Mouse (Mus musculus) gastrocnemius, postnatal 25 days (tissue): Measurements from ENCODE around the gene Snapin. TPM values are rescaled to one million over a fixed set of nuclear protein-coding genes. Genes with fewer than 3 reads are reported as not detected.

Source experiments
- DNase-seq: peaks from one replicate; pipeline ENCODE4 v3.0.0; 2022
- total RNA-seq, 2 experiments: library from RNA; stranded (reverse); gene quantifications; 1 replicate in 1 of 2; 2 replicates in 1 of 2; pipeline ENCODE4 v1.2.3; 2021

Snapin gene
- total RNA-seq, 2 experiments from 2014 or later: 57.4 to 60.0 TPM

GRCm38 (mm10) chr3:90506362-90506761 is 15.5 kb upstream of the Snapin start:
- no peak for DNase-seq

DNA sequence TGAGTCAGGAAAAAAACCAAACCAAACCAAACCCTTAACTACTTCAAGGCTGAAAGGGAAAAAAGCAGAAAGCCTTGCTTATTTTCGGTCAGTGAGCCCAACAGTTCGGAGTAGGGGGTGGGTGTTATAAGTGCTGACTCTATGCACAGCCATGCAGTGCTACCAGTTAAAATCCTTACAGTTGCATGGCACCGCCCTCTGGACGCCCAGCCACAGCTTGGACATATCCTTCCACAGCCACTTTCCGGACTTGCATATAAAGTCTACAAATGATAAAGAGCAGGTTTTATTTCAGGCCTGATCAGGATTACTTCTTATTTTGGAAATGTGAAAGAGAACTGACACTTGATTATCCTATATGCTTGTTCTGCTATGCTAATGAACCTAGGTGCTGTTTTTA is 14.4 kb upstream of the Snapin start:
- DNase-seq: no peak

GRCm38 (mm10) chr3:90503444-90503843 is 12.6 kb upstream of the Snapin start:
- DNase-seq: no peak

- no peak for DNase-seq
Observed at GRCm38 (mm10) chr3:90497597-90497996, 6.8 kb upstream of the Snapin start.

DNA sequence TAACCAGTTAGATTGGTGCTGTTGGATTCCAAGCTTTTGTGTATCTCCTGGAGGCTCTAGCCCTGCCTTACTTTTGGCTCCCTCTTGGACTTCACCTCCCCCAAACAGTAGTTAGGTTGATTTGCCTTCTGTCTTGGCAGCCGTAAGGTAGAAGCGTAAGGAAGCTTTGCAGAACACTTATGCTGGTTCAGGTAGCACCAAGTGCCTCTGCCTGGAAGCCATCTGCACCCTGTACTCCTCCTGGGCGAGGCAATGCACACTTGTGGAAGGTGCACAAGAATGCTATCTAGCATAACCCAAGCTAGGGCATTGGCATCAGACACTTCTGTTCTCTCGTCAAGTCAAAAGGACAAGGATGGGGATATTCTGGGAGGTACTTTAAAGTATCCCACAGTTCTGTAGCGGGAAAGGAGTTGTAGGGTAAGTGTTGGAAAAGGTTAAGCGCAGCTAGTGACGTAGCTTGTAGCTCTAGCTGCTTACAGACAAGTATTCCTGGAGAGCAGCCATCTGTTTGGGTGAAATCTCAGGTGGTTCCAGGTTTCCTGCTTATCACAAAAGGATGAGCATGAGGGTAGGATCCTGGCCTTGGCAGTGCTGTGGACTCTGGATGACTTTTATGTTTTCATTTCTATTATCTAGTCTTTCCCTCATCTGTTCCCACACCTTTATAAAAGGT is 5.2 kb upstream of the Snapin start:
- no peak for DNase-seq

DNA sequence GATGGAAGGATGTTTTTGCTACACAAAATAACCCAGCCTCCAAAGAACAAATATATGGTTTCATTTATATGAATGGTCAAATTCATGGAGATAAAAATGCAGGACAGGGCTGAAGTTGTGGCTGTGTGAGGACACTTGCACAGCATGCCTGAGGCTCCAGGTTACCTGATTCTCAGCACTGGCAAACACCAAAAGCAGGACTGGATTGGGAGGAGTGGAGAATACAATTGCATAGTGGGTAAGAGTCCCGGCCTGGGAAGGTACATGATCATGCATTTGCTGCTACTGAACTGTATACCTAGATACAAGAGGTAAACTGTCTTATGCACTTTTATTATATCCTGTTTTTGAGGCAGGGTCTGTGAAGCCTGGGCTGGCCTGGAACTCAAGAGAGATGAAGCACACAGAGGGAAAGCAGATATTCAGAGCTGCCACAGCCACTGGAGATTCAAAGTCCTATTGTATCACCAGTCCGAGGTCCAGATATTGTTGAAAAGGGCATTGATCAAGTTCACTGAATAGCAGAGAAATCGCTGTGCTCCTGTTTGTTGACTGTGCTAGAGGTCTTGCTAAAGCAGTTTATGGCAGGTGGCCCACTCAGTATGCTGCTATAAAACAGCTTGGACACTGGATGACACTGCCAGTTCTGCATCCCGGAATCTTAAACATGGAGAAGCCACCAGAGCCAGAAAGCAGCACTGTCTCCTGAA is 3.2 kb upstream of the Snapin start:
- DNase-seq: no peak

DNA sequence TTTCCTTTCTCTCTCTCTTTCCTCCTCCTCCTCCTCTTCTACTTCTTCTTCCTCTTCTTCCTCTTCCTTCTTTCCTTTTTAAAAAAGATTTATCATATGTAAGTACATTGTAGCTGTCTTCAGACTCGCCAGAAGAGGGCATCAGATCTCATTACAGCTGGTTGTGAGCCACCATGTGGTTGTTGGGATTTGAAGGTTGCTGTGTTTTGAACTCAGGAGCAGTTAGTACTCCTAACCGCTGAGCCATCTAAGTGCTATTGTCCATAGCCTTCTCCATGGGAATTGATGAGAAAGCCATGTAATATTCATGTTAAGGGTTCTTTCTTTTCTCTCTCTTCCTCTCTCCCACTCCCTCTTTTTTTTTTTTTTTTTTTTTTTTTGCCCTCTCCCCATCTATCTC is 517 bp upstream of the Snapin start:
- DNase-seq: no peak

DNA sequence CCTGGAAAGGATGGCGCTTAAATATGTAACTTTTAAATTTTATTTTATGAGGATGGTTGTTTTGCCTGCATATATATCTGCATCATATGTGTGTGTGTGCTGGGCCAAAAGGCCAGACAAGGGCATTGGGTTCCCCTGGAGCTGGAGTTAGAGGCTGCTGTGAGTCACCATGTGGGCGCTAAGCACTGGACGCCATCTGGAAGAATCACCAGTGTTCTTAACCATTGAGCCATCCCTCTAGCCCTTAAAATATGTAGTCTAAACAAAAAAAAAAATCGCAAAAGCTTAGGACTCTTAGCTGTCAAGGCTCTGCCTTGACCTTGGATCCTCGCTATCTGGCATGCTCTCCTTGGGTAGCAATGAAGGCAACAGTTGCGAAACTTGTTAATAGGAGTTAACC is 2.3 kb downstream of the Snapin start:
- DNase-seq: no peak

DNA sequence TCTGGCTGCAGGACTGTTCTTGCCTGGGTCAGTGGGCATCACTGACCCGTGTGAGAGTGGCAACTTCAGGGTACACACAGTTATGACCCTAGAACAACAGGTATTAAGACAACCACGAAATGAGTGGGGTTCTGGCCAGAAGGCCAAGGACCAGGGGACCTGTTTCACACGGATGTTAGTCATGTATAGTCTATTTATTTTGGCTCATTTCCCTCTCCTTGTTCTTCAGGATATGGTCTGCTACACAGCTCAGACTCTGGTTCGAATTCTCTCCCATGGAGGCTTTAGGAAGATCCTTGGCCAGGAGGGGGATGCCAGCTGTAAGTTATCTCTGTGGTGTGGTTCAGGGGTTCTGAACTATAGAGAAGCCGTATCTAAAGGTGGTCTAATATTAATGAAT is 3.8 kb downstream of the Snapin start:
- no peak for DNase-seq

DNA sequence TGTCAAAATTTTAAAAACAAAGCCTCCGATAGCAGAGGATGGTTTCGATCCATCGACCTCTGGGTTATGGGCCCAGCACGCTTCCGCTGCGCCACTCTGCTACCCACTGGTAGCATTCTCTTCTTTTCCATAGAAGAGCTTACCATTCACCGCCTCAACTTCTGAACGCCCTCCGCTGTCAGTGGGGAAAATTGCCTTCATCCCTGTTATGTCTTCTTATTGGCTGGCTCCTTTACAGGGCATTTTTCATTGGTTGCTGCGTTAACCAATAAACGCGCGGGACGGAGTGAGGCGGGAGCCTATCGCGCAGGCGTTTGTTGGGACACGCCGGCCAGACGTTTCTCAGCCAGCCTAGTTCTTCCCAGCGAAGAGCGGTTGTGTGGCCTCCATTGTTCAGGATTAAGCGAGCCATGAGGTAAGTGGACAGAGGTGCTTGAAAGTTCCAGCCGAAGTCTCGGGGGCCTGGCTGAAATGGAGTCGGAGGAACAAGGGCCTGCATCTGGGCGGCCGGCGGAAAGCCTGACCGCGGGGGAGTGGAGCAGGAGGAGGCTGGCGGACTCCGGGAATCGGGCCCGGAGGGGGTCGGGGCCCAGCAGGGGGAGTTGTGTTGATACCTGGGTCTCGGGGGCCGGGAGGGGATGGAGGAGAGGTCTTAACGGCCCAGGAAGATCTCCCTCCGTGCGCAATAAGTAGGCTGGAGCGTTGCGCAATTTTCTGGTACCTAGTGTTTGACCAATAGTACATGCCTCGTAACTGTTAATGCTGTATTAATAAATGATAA is 14.8 kb downstream of the Snapin start, which contains the start of gene Ilf2:
TSS of gene Ilf2 (plus strand) at position 296 of the 781 bp plus-strand sequence.
- DNase-seq: peak; percentile 96

DNA sequence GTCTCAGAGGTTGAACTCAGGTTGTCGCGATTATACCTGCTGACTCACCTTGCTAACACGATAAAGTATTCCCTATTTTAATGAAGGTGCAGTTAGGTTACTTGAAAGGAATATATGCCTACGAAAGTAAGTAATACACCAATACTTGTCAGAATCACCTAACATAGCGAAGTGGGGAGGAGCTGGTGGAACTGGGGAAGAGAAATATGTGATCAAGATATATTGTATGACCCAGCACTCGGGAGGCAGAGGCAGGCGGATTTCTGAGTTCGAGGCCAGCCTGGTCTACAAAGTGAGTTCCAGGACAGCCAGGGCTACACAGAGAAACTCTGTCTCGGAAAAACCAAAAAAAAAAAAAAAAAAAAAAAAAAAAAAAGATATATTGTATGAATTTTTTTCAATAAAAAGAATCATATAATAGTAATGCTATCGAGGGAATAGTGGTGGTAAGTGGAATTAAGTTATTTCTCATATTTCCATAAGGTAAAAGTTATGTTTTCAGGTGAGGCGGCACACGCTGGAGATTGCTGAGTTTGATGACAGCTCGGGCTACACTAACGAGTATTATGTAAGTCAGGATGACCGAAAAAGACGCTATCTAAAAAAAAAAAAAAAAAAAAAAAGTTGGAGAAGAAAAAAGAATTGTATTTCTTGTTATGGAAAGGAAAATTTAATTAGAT is 15.5 kb downstream of the Snapin start:
- DNase-seq: no peak

- DNase-seq: peak; percentile 27
Observed at GRCm38 (mm10) chr3:90472213-90472612, 18.6 kb downstream of the Snapin start.

DNA sequence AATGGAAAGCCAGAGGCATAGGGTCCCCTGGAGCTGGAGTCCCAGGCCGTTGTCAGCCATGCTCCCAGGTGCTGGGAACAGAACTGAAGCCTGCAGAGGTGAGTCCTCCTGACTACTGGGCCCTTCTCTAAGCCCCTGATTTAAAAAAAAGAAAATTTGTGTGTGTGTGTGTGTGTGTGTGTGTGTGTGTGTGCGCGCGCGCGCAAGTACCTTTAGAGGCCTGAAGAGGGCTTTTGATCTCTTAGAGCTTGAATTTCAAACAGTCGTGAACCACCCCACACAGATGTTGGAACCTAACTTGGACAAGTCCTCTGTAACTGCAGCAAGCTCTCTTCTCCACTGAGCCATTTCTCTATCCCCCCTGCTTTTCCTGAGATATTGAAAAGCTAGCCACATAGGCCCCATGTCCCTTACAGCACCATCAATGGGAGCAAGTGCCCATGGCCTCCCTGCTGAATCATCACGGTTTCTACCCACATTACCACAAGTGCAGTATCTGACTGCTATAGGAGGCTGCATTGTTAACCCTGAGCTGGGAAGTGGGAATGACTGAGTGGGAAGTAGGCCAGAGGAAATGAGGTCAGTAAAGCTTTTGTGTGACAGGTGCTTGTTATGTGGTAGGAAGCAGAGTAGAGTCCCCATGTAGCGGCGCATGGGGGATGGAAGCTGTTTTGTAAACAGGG is 23.1 kb downstream of the Snapin start:
- DNase-seq: no peak

GRCm38 (mm10) chr3:90466311-90466766 is 24.5 kb downstream of the Snapin start:
- DNase-seq: peak; percentile 43

DNA sequence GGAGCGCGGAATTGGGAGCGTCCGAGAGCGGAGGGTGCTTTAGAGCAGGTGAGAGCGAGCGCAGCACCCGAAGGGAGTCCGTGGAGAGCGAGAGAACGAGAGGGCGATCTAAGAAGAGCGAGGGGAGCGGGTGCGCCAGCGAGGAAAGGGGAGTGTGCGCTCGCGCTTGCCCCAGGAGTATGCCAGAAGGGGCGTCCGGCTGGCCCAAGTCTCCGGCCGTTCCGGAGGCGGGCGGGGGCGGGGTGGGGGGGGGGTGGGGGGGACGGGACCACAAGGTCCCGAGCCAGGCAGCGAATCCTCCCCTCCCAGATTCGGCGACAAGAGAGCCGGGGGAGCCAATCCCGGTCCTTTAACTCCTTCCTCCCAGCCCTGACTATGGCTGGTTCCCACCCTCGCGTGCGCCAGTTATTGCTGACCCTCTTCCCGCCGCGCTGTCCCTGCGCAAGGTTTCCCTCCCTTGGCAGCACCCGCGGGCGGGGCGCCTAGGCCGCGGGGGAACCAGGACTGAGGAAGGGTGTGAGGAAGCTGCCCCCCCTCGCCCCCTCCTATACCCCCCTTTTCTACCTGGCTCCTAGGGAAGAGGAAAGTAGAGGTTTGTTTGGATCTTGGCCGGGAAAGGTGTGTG is 25.0 kb downstream of the Snapin start, which contains the start of gene Npr1:
TSS of gene Npr1 (minus strand) at position 181 of the 625 bp plus-strand sequence.
- peak; percentile 70 for DNase-seq

DNA sequence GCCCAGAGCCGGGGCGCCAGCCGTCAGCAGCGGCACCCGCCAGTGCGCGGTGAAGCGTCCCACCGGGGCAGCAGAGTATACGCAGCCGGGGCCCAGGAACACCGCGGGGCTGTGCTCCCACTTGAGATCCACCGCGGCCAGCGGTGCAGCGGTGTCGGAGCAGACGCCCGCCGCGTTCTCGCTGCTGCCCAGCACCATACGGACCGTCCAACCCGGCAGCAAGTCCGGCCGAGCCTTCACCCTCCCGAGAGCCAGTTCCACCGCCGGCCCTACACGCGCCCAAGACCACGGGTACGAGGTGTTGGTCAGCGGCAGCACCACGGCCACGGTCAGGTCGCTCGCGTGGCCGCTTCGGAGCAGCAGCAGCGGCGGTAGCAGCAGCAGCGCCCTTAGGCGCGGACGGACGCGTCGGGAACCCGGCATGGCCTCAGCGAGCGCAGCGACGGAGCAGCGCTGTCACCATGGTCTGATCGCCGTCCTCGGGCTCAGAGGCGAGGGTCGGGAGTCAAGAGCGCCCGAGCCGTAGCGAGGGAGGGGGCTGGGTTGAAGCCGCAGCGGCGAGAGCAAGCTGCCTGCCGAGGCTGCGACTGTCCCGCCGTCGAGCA is 25.6 kb downstream of the Snapin start:
- peak; percentile 18 for DNase-seq

GRCm38 (mm10) chr3:90464552-90465080 is 26.2 kb downstream of the Snapin start:
- peak; percentile 24 for DNase-seq

GRCm38 (mm10) chr3:90462579-90462978 is 28.3 kb downstream of the Snapin start:
- DNase-seq: no peak

GRCm38 (mm10) chr3:90461935-90462334 is 28.9 kb downstream of the Snapin start:
- DNase-seq: no peak

DNA sequence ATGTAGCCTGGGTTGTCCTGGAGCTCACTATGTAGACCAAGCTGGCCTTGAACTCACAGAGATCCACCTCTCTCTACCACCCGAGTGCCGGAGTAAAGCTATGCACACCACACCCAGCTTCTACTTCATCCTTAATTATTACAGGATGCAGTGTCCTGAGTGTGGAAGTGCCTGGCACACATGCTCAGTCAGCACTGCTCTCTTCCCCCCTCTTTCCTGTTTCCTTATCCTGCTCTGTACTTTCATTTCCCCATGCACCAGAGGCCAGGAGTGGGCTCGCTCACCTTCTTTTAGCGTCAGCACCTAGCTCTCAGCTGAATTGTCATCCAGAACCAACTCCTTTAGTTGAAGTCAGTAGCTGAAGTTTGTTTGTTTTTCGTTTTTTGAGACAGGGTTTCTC is 30.5 kb downstream of the Snapin start:
- DNase-seq: no peak
